Mouse (Mus musculus) embryonic fibroblast, embryonic 13.5 days (primary cell): Measurements from ENCODE around the gene Rasl2-9. TPM values are rescaled to one million over a fixed set of nuclear protein-coding genes. Genes with fewer than 3 reads are reported as not detected.
"Not testable (repeated sequence)": the region's sequence is repeated elsewhere in the genome, so short reads cannot be mapped to it uniquely, and the experiment has no call there.

Experiments used
- H3K27ac ChIP-seq: 2 replicates; pipeline ENCODE4 v1.5.1; 2012; ENCODE audit warnings: low read length, control low read depth, inconsistent platforms; ENCODE audit not compliant: insufficient read depth
- H3K4me1 ChIP-seq: 2 replicates; pipeline ENCODE4 v1.6.1; 2011; ENCODE audit warnings: low read length; ENCODE audit not compliant: control insufficient read depth, insufficient read depth
- H3K4me3 ChIP-seq: 2 replicates; pipeline ENCODE4 v1.5.1; 2011; ENCODE audit warnings: mild to moderate bottlenecking, control low read depth, low read length; ENCODE audit not compliant: insufficient read depth
- CTCF ChIP-seq: IDR thresholded peaks from 2 replicates; pipeline ENCODE4 v1.5.1; 2011; ENCODE audit warnings: mild to moderate bottlenecking, control low read depth, low read length, moderate library complexity, borderline replicate concordance; ENCODE audit not compliant: insufficient read depth
- POLR2A ChIP-seq: IDR thresholded peaks from 2 replicates; pipeline ENCODE4 v1.6.1; 2011; ENCODE audit warnings: low read depth, mild to moderate bottlenecking, control low read depth, low read length, moderate library complexity
- polyA plus RNA-seq: library from polyadenylated mRNA; stranded (reverse); fragments of >200 nt; gene quantifications from 2 replicates; pipeline ENCODE4 v1.2.4, GENCODE M21; 2011; ENCODE audit warnings: low read depth; ENCODE audit not compliant: missing spikeins, insufficient read length

The Rasl2-9 gene
- polyA plus RNA-seq, 1 experiment = not detected

DNA sequence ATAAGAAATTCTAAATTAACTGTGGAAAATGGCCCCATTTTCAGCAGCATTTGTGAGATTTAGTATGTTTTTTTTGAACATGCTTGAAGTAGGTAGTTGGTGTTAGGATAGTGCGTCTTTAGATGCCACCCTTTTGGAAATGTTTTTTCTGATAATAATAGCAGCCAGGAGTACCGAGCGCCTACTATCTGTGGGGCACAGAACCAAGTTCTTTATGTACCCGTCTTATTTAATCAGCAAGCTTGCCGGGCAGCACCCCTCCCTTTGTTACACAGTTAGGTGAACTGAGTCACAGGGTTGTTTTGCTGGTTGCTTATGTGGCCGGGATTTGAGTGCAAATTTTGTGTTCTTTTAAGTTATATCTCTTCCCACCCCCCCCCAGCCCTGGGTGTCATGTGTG, 44.5 kb downstream of the Rasl2-9 start:
- TF ChIP-seq CTCF (no peak), POLR2A (no peak)
- no peak overlapping the region for H3K27ac ChIP-seq
- H3K4me1 ChIP-seq = peaks cover 2% of the 10 kb centered on the region; the same call in 1 of the 2 replicates
- H3K4me3 ChIP-seq = peak overlapping the region; percentile 47

DNA sequence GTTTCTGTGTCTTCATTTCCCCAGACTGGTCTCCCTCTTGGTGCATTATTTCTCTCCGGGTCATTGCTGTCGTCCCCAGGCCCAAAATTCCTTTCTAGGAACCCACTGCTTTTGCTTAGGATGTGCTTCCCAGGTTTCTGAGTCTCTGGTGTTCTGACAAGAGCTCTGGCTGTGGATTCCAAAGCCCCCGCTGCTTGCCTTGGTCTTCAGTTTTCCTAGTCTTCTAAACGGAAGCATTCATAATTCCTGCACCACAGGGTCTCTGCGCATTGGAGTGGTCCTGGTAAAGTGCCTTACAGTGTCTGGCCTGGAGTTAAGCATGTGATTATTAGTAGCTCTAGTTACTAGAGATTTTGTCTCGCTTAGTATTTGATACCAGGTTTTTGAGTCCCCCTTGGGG, 44.9 kb downstream of the Rasl2-9 start:
- TF ChIP-seq POLR2A (no peak), CTCF (no peak)
- peak overlapping the region; percentile 67 for H3K27ac ChIP-seq
- peaks cover 2% of the 10 kb centered on the region; the same call in 1 of the 2 replicates for H3K4me1 ChIP-seq
- H3K4me3 ChIP-seq = peak overlapping the region; percentile 88

DNA sequence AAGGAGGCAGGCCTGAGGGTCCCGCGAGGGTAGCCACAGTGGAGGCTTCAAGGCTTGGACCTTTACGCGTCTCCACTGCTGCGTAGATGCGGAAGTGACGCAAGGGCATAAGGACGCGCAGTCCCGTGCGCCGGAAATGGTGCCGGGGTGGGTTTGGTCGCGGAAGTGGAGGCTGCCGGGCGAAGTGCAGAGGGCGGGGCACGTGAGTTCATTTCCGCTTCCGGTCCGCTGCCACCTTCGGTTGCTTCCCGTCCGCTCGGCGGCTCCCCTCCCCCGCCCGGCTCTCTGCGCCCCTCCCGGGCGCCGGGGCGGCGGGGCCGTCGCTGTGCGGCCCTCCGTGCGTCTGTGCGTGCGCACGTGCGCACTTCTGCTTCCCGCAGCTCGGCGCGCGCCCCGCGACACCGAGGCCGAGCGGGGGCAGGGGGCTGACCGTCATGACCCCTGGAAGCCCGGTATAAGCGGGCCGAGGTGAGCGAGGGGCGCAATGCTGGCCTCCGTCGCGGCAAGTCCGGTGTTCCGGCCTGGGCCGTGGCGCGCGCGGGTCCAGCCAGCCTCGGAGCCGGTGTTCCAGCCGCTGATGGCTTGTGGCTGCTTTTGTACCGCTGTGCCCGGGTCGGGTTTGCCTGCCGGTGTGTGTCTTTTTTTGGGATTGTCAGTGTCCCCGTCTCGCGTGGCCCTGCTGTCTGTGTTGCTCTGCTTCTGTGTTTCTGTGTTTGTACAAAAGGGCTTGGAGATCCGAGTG, 45.6 kb downstream of the Rasl2-9 start, which contains the start of gene Epn1:
Gene Epn1, plus strand, starts transcription at position 226 of the 742 bp plus-strand sequence.
- Histone ChIP-seq H3K4me1 (peaks cover 2% of the 10 kb centered on the region; the same call in 1 of the 2 replicates), H3K27ac (peak within 1 kb of the TSS; percentile 67), H3K4me3 (peak within 1 kb of the TSS; percentile 88)
- TF ChIP-seq POLR2A (peak; percentile 56), CTCF (no peak)

DNA sequence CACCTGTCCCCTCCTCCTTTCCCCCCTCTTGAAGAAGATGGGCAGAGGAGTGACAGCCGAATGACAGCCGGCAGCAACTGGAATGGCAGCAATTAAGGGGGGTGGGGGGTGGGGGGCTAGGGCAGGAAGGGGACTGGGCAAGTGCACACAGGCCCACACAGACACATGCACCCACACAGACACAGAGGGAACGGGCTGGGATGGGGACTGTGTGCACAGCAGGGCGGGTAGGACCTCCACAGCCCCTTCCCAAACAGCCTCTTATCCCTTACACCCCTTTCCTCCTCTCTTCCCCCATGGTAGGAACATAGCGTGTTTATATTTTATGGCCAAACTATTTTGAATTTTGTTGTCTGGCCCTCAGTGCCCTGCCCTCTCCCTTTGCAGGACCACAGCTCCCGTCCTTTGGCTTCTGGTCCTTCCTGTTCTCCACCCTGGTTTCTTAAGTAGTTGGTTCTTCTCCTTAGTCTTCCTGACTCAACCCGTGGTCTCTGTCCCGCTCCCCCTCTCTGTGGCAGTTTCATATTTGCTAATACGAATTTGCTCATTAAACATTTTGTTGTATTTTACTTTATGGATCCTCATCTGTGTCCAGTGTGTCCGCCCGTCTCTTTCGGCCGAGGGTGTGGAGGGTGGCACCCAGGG, 46.3 kb downstream of the Rasl2-9 start:
- Histone ChIP-seq H3K27ac (peak overlapping the region; percentile 48), H3K4me3 (peak overlapping the region; percentile 5; the same call in 1 of the 2 replicates)
- H3K4me1 ChIP-seq = not testable (repeated sequence)

DNA sequence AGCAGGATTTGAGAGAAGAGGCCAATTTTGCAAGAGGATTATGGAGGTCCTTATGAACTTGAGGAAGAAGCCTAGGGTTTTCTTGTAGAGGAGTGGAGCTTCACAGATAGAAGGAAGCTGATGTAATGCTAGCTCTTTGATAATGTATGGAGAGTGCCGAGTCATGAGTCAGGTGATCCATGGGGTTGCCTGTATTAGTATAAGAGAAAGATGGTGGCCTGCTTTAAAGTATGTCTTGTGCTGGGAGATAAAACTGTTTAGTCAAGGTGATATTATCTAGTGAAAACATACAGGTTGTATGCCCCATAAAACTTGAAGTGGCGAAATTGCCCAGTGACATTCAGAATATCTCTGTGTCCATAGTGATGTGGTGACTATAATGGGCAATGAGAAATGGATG, 48.8 kb downstream of the Rasl2-9 start:
- TF ChIP-seq POLR2A (no peak), CTCF (no peak)
- peaks cover 5% of the 10 kb centered on the region; the same call in 1 of the 2 replicates for H3K4me1 ChIP-seq
- peak overlapping the region; percentile 39 for H3K27ac ChIP-seq
- H3K4me3 ChIP-seq = no peak overlapping the region

DNA sequence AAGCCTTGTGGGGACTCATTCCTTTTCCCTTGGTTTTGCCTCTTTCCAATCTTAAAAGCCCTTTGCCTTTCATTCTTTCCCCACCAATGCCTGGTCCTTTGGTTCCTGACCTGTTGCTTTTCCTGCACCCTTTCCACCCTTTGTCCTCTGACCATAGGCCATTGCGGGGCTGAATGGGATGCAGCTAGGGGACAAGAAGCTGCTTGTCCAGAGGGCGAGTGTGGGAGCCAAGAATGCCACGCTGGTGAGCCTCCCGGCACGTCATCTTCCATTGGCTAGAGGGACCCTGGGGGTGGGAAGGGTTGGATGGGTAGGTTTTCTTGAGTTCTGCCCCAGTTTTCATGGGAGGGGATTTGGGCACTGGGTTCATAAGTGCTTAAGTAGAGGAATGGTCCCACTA, 50.8 kb downstream of the Rasl2-9 start:
- H3K4me1 ChIP-seq = peaks cover 3% of the 10 kb centered on the region; the same call in 1 of the 2 replicates
- H3K27ac ChIP-seq = no peak overlapping the region
- TF ChIP-seq POLR2A (no peak), CTCF (no peak)
- no peak overlapping the region for H3K4me3 ChIP-seq

Other genes with a start within 250 kb of the Rasl2-9 start
- gene Isoc2a, start 248.8 kb downstream of the Rasl2-9 start, polyA plus RNA-seq = 9.3 and 11.2 TPM in 2 replicates
- not detected in 2 replicates for gene Gm36210, start 219.4 kb downstream of the Rasl2-9 start, polyA plus RNA-seq
- gene Zfp628, start 210.7 kb downstream of the Rasl2-9 start, polyA plus RNA-seq = 5.2 and 6.3 TPM in 2 replicates
- gene Nat14, start 203.9 kb downstream of the Rasl2-9 start, polyA plus RNA-seq = 4.7 and 5.5 TPM in 2 replicates
- gene Ssc5d, start 200.2 kb downstream of the Rasl2-9 start, polyA plus RNA-seq = 24.1 and 29.8 TPM in 2 replicates
- gene Sbk2, start 161.5 kb downstream of the Rasl2-9 start, polyA plus RNA-seq = not detected in 2 replicates
- not detected in 2 replicates for gene Sbk3, start 154.8 kb downstream of the Rasl2-9 start, polyA plus RNA-seq
- 11.0 and 15.6 TPM in 2 replicates for gene Zfp579, start 129.8 kb downstream of the Rasl2-9 start, polyA plus RNA-seq
- gene Zfp524, start 111.5 kb downstream of the Rasl2-9 start, polyA plus RNA-seq = 8.7 and 10.5 TPM in 2 replicates
- gene Fiz1, start 111.3 kb downstream of the Rasl2-9 start, polyA plus RNA-seq = 23.6 and 27.5 TPM in 2 replicates
- not detected in 2 replicates for gene Gm44973, start 110.5 kb downstream of the Rasl2-9 start, polyA plus RNA-seq
- 23.4 and 29.4 TPM in 2 replicates for gene Zfp865, start 105.6 kb downstream of the Rasl2-9 start, polyA plus RNA-seq
- 1.7 and 3.8 TPM in 2 replicates for gene Ccdc106, start 105.4 kb downstream of the Rasl2-9 start, polyA plus RNA-seq
- 1.5 and 1.8 TPM in 2 replicates for gene 4632433K11Rik, start 91.8 kb downstream of the Rasl2-9 start, polyA plus RNA-seq
- gene Zfp784, start 87.5 kb downstream of the Rasl2-9 start, polyA plus RNA-seq = 1.4 and 2.2 TPM in 2 replicates
- 11.8 and 18.1 TPM in 2 replicates for gene Zfp580, start 74.4 kb downstream of the Rasl2-9 start, polyA plus RNA-seq
- gene U2af2, start 63.8 kb downstream of the Rasl2-9 start, polyA plus RNA-seq = 193 and 210 TPM in 2 replicates
- gene Epn1, start 45.7 kb downstream of the Rasl2-9 start, polyA plus RNA-seq = 66.2 and 69.3 TPM in 2 replicates
- gene Rfpl4, start 9.0 kb downstream of the Rasl2-9 start, polyA plus RNA-seq = not detected in 2 replicates
- gene Vmn1r55, start 23.7 kb upstream of the Rasl2-9 start, polyA plus RNA-seq = 0.04 TPM in 1 of 2 replicates, not detected in the other
- not detected in 2 replicates for gene Vmn1r56, start 70.8 kb upstream of the Rasl2-9 start, polyA plus RNA-seq
- not detected in 2 replicates for gene Vmn1r57, start 92.5 kb upstream of the Rasl2-9 start, polyA plus RNA-seq
- not detected in 2 replicates for gene Gm5065, start 224.6 kb upstream of the Rasl2-9 start, polyA plus RNA-seq
- gene Nlrp2, start 225.1 kb upstream of the Rasl2-9 start, polyA plus RNA-seq = not detected in 2 replicates